ENCODE assay signal across 17 mouse cellular contexts in genomic region chr1:98079640-98080039, GRCm38 (mm10). TPM values are rescaled to one million over a fixed set of nuclear protein-coding genes. Genes with fewer than 3 reads are reported as not detected.
DNase-seq lines count a peak whose midpoint lies in the region; ATAC-seq lines count a peak whose summit lies in the region.
"Had no signal": no experiment of that assay in that cellular context is flagged by ENCODE, and none has a peak within 500 bp of the region (broad histone marks: within the 10 kb centered on the region; RNA-seq: fewer than 3 reads in every experiment).

No protein-coding gene starts in this region.

- 53% methylated on average over 7 of the region's 7 CpGs for WGBS in heart, embryonic 11.5 days (ENCODE audit: insufficient replicate concordance)
- WGBS in forebrain, embryonic 12.5 days = 76% methylated on average over 7 of the region's 7 CpGs

- no peaks in the 10 kb centered on the region for H3K9me3 ChIP-seq in heart, embryonic 11.5 days (replicated peaks; ENCODE audit: control insufficient read depth, low read length)
- no peaks in the 10 kb centered on the region for H3K9me3 ChIP-seq in forebrain, embryonic 12.5 days
- H3K9me3 ChIP-seq: forebrain, embryonic 13.5 days; limb, embryonic 12.5 days; neural tube, embryonic 13.5 days had no signal

- peaks cover 28% of the 10 kb centered on the region for H3K4me1 ChIP-seq in heart, embryonic 11.5 days (ENCODE audit: control insufficient read depth, insufficient read depth, low read length)
- H3K4me1 ChIP-seq in forebrain, embryonic 12.5 days = peaks cover 17% of the 10 kb centered on the region

- no peak overlapping the region for H3K9ac ChIP-seq in heart, embryonic 11.5 days (ENCODE audit: low read depth, low read length)
- H3K9ac ChIP-seq in forebrain, embryonic 12.5 days = no peak overlapping the region
- H3K9ac ChIP-seq: forebrain, embryonic 13.5 days; limb, embryonic 12.5 days; neural tube, embryonic 13.5 days had no signal

- H3K36me3 ChIP-seq in heart, embryonic 11.5 days (ENCODE audit: control insufficient read depth, insufficient read depth, low read length) = no peaks in the 10 kb centered on the region
- no peaks in the 10 kb centered on the region for H3K36me3 ChIP-seq in forebrain, embryonic 12.5 days (replicated peaks)
- H3K36me3 ChIP-seq: limb, embryonic 12.5 days; neural tube, embryonic 13.5 days had no signal

- no peak for ATAC-seq in heart, embryonic 11.5 days (replicated peaks; ENCODE audit: insufficient number of reproducible peaks, low FRiP score, low TSS enrichment)
- ATAC-seq in forebrain, embryonic 12.5 days (ENCODE audit: low FRiP score) = no peak
- ATAC-seq: forebrain, embryonic 13.5 days; hindbrain, embryonic 16.5 days had no signal

- no peak overlapping the region for H3K4me3 ChIP-seq in heart, embryonic 11.5 days (ENCODE audit: low read depth, low read length)
- no peak overlapping the region for H3K4me3 ChIP-seq in forebrain, embryonic 12.5 days (replicated peaks)
- H3K4me3 ChIP-seq: forebrain, embryonic 13.5 days; limb, embryonic 12.5 days; neural tube, embryonic 13.5 days had no signal

- H3K27me3 ChIP-seq in heart, embryonic 11.5 days (ENCODE audit: control insufficient read depth, insufficient read depth, low read length) = no peaks in the 10 kb centered on the region
- no peaks in the 10 kb centered on the region for H3K27me3 ChIP-seq in forebrain, embryonic 12.5 days
- H3K27me3 ChIP-seq: forebrain, embryonic 13.5 days; limb, embryonic 12.5 days; neural tube, embryonic 13.5 days had no signal

- peak; percentile 96 for DNase-seq in heart, adult 11 months
- DNase-seq in gastrocnemius, postnatal 36 days = peak; percentile 26 to 29
- DNase-seq in heart, postnatal 25 days (ENCODE audit: low spot score) = peak; percentile 29
- DNase-seq in lung, postnatal 14 days = peak; percentile 66
- no peak for DNase-seq in embryo, embryonic 11 days
- no peak for DNase-seq in urinary bladder, adult 18-20 months (ENCODE audit: low spot score in 2 of 2)
- DNase-seq: B cell, adult 2 months; cerebellum, adult 2 months; kidney, postnatal 14 days; right cerebral cortex, postnatal 14 days; thymus, postnatal 14 days had no signal

- no peak overlapping the region for H3K4me2 ChIP-seq in heart, embryonic 11.5 days
- no peak overlapping the region for H3K4me2 ChIP-seq in forebrain, embryonic 12.5 days
- H3K4me2 ChIP-seq: forebrain, embryonic 13.5 days; limb, embryonic 12.5 days; neural tube, embryonic 13.5 days had no signal

- intact Hi-C loops in gastrocnemius, postnatal 36 days (cut with DNase I) = no loop called here
- intact Hi-C loops in heart, postnatal 25 days (cut with DNase I) = no loop called here

- no peak overlapping the region for H3K27ac ChIP-seq in heart, embryonic 11.5 days (ENCODE audit: low read depth, low read length)
- H3K27ac ChIP-seq in forebrain, embryonic 12.5 days = no peak overlapping the region; the same call in 1 of the 2 replicates
- H3K27ac ChIP-seq: forebrain, embryonic 13.5 days; limb, embryonic 12.5 days; neural tube, embryonic 13.5 days had no signal

RNA-seq across cellular contexts. Expression of gene Pam, which starts 15.8 kb away (rescaled TPM):
- polyA plus RNA-seq in heart, embryonic 11.5 days (2014; fragmentation: Nextera tagmentation; extraction: Ambion mirVana) = 258 and 317 TPM in 2 replicates
- 10 to 100 TPM; 30.1 to 33.3 TPM for total RNA-seq in gastrocnemius, postnatal 36 days (2021)
- 100 to 1,000 TPM; 615 to 691 TPM for total RNA-seq in heart, postnatal 25 days (2021)
- polyA plus RNA-seq in forebrain, embryonic 12.5 days (2016; fragmentation: Nextera tagmentation; extraction: Ambion mirVana) = 25.4 and 29.8 TPM in 2 replicates

Comparison
In these comparisons a context has a peak if more than half of its experiments do, and no peak if none do; other contexts are left out.
1. DNase-seq: peak in heart, adult 11 months (single experiment), gastrocnemius, postnatal 36 days (2 of 2), heart, postnatal 25 days (single experiment) and lung, postnatal 14 days (single experiment); none in embryo, embryonic 11 days (single experiment) and urinary bladder, adult 18-20 months (0 of 2).
2. RNA of gene Pam, which starts 15.8 kb away (total RNA-seq): 615 to 691 TPM in heart, postnatal 25 days; 30.1 to 33.3 TPM in gastrocnemius, postnatal 36 days; every median in the first group is over 10 times any median in the second.